Mouse (Mus musculus) bone marrow macrophage, adult 2 months (primary cell): ENCODE measurements around the gene Rin2.

Experiments
- CTCF ChIP-seq: IDR thresholded peaks from 2 replicates; pipeline ENCODE4 v1.5.1; 2012; ENCODE audit warnings: low read depth, mild to moderate bottlenecking, low read length, moderate library complexity
- POLR2A ChIP-seq: IDR thresholded peaks from 2 replicates; pipeline ENCODE4 v1.6.1; 2012; ENCODE audit warnings: mild to moderate bottlenecking, low read depth, low read length, borderline replicate concordance

DNA sequence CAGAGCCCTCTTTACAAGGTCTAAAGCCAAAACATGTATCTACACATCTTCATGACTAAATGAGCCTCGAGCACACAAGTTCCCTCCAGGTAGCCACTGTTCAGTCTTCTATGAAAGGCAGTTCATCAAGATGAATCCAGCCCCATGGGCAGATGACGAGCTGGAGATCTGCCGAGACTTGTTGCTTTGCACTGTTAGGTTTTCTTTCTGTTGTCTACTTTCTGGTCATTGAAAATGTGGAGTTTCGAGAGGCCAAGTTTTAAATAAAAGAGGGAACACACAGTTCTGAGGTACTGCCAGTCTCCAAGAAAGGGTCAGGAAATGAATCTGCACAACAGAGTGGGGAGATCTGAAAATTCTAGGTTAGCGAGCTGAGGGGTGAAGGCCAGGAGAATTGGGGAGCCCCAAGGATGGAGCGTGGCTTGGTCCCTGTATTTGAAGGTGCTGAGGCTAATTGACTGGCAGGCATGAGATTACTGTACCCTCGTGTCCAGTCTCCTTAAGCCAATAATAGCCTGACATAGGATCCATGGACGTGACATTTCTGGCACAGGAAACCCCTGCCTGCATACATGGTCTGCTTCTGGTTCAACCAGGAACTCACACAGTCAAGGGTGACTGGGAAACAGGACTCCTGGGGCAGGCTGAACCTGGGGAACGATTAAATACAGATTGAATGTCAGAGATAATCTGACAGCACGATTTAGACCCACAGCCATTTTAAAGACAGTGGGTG, 174.3 kb downstream of the Rin2 start:
- TF ChIP-seq POLR2A (no peak), CTCF (no peak)
